Mouse (Mus musculus): Measurements from ENCODE around the gene Ppp2r1a.

Ppp2r1a gene

DNA sequence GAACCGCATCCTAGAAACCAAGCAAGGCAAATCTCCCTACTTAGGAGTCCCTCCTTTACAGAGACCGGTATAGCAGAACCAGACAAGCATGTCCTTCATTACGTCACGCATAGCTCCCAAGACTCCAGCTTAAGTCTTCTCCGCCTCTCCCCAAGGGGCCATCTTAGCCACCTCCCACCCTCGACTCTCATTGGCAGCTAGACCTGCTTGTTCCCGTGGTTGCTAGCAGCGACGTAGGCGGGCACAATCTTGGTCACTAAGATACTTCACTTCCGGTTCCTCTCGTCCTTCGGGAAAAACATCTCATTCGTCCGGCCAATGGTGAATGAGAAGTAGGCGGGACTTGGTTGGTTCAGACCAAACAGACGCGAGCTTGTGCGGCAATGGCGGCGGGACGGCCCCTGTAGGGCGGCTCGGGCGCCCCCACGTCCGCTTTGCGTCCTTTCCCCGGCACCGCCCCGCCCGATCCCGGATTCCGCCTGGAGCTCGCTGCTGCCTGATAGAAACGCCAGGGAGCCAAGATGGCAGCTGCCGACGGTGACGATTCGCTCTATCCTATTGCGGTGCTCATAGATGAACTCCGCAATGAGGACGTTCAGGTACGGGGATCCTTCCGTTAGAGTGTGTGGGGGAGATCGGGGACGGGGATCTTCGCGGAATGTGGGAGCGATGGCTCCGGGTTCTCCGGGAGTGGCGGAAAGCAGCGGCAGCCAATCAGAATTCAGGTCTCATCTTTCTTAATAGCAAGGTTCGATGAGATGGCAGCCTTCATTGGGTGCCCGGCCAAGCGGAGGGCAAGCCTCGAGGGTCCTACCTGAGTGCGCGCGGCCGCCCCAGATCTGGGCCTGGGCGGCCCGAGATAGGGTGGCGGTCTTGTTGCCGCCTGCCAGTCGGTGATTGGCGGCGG is at the start of gene Ppp2r1a:
Gene Ppp2r1a, plus strand, starts transcription at position 327 of the 907 bp plus-strand sequence.
- in situ Hi-C loops (cut with MboI; ENCODE audit: unreplicated experiment in 2 of 2), result loop anchor here (5.0 to 25.0 kb wide), 5 partner anchors 57 to 790 kb away; partner anchors contain the start of genes Zfp229 (in 1 of the 2), Zfp54 (in 1 of the 2) and Zfp983 (in 1 of the 2)

DNA sequence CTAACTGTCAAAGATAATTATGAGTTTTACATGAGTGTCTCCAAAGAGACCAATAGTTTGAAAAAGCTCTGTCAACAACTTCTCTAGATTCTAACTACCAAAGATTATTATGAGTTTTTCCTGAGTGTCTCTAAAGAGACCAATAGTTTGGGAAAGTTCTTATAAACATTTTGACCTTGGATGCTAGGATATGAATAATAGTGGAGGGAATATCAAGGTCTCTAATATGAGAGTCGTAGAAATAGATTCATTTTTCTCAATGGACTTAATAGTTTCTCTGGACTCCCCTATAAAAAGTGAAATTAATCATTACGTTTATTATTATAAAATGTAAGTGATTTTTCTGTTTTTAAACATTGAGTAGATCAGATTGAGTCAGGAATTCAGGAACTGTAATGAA is 40.1 kb upstream of the Ppp2r1a start, which contains the start of gene Vmn1r231:
Gene Vmn1r231, minus strand, starts transcription at position 101 of the 400 bp plus-strand sequence.
- in situ Hi-C loops (cut with MboI; ENCODE audit: unreplicated experiment in 2 of 2), result no loop called here

DNA sequence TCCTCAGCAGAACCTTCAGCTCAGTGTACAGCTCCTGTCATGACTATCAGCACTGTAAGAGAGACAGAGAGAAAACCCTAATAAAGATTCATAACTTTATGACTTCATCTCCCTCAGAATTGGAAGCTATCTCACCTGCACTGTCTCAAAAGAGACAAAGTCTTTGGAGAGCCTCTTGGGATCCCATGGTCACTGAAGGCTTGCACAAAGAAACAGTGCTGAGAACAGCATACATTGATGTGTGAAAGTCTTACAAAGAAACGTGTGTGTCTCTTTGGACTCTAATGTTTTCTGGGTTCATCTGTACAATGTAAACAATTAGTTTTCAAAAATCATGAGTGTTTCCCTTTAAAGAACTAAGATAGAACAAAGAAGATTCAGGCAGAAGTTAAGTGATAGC is 25.5 kb upstream of the Ppp2r1a start, which contains the start of gene Vmn1r232:
Gene Vmn1r232, minus strand, starts transcription at position 101 of the 400 bp plus-strand sequence.
- in situ Hi-C loops (cut with MboI; ENCODE audit: unreplicated experiment in 2 of 2), result no loop called here

DNA sequence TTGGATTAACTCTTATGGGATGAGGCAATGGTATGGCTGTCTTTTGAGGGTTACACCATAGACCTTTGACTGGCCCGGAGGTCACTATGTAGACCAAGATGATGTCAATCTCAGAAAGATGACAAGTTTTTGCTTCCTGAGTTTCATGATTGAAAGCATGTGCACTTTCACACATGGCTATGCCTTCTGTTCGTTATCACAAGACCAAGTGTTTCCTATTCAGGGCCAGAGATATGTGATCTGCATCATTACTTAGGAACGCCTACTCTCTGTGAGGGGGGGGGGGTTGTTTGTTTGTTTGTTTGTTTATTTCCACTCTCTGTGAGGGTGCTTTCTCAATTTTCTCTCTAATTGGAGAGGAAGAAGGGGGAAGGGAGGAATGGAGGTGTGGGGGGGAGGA is 885 bp upstream of the Ppp2r1a start:
- in situ Hi-C loops (cut with MboI; ENCODE audit: unreplicated experiment in 2 of 2), result loop anchor here in 1 of 2 experiments (10.0 to 25.0 kb wide), 3 partner anchors 468 to 791 kb away; partner anchors contain the start of genes Zfp229, Zfp54 and Zfp983

DNA sequence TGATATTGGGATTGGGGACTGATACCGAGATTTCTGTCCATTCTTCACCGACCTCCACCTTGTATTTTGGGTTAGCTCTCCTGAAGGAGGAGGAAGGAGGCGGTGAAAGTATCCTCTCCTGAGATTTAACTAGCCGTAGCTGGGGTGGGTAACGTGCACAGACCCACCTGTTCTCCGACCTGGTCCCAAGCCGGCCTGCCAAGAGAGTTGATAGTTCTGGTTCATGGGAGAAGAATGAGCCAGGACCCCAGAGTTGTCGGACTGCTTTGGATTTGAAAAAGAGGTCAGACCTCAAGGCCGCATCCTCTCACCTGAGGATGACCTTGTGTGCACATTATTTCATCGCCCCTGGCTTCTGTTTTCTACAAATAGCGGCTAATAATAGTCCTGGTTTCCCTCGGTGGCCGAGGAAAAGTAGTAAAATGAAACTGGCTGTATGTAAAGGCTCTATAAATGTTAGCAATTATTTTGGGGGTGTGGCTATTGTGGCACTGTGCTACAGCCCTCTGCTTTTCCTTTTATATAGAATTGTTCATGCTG is 985 bp downstream of the Ppp2r1a start:
- in situ Hi-C loops (cut with MboI; ENCODE audit: unreplicated experiment in 2 of 2), result loop anchor here (5.0 to 25.0 kb wide), 5 partner anchors 56 to 789 kb away; partner anchors contain the start of genes Zfp229 (in 1 of the 2), Zfp54 (in 1 of the 2) and Zfp983 (in 1 of the 2)

DNA sequence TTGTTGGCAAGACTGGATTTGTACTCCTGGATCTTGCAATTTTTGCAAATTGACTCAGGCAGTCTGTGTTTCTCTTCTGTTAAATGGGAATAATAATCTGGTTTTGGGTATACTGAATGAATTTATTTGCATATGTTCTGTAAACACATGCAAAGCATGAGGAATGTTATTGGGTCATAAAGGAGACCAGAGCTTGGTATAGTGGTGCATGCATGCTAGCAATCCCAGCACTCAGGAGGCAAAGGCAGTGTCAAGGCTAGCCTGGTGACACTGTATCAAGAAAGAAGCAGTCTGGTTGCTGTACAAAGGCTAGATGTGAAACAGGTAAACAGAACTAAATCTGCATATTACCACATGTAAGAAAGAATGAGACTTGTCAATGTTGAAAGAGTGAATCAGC is 1.5 kb downstream of the Ppp2r1a start:
- in situ Hi-C loops (cut with MboI; ENCODE audit: unreplicated experiment in 2 of 2), result loop anchor here (5.0 to 25.0 kb wide), 5 partner anchors 56 to 788 kb away; partner anchors contain the start of genes Zfp229 (in 1 of the 2), Zfp54 (in 1 of the 2) and Zfp983 (in 1 of the 2)

DNA sequence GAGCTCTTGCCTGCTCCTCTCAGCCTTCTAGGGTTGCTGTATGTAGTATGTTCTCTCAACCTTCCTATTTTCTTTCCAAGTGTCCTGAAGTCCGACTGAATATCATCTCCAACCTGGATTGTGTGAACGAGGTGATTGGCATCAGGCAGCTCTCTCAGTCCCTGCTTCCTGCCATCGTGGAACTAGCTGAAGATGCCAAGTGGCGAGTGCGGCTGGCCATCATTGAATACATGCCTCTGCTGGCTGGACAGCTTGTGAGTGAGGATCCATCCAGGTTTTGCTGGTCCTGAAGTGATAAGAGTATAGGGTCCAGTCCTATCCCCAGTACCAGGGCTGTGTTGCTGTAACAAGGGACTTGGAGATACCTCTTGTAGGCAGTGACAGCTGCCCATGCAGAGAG is 15.3 kb downstream of the Ppp2r1a start:
- in situ Hi-C loops (cut with MboI; ENCODE audit: unreplicated experiment in 2 of 2), result loop anchor here (25.0 kb wide), 2 partner anchors 477 to 1402 kb away; partner anchors contain the start of genes Zfp758 (in 1 of the 2) and Zfp944 (in 1 of the 2)

DNA sequence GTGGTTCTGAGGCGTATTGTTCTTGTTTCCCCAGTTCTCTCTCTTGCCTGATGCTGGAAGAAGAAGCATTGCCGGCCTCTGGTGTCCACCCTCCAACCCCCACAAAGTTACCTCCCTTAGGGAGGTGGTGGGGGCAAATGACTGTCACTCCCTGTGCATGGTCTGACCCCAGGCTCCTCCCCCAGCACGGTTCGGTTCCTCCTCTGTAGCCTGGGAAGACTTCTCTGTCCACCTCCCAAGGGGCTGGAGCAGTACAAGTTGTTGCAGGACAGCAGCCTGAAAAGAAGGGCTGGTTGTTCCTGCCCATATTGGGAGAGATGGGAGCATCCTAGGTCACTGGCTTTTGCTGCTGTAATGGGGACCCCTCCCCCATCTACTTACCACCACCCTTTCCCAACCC is 20.3 kb downstream of the Ppp2r1a start:
- in situ Hi-C loops (cut with MboI; ENCODE audit: unreplicated experiment in 2 of 2), result loop anchor here (25.0 kb wide), 2 partner anchors 472 to 1397 kb away; partner anchors contain the start of genes Zfp758 (in 1 of the 2) and Zfp944 (in 1 of the 2)

DNA sequence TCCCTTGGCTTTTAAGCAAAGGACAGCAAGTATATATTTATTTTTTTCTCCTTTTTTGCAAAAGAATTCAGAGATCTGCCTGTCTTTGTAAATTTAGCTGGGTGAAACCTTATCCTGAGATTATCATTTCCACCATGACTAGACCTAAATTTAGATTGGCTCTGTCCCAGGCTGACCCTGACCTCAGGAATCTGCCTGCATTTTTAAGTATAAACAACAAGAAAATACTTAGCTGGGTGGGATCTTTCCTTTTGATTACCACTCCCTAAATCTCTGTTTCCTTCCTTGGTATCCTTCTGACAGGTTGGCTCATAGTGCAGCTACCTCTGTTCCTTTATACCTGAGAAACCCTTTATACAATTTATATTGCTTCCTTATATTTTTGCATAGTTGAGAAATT is 21.6 kb downstream of the Ppp2r1a start:
- in situ Hi-C loops (cut with MboI; ENCODE audit: unreplicated experiment in 2 of 2), result loop anchor here (25.0 kb wide), 2 partner anchors 471 to 1396 kb away; partner anchors contain the start of genes Zfp758 (in 1 of the 2) and Zfp944 (in 1 of the 2)

DNA sequence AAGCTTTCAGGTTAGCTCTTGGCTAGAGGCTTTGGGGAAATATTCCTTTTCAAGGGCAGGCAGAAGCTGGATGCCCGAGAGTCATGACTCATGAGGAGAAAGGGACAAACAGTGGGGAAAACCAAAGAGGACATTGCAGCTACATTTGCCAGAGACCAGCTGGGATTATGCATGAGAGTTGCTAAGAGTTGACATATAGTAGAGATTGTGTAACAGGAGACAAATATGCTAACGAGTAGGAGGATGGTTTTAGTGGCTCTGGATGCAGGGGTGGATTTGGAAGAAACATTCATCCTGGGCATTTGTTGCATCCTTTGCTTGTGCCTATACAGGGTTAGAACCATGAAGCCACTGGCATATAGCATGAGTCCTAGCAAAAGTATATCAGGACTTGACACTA is 48.6 kb downstream of the Ppp2r1a start:
- in situ Hi-C loops (cut with MboI; ENCODE audit: unreplicated experiment in 2 of 2), result no loop called here

DNA sequence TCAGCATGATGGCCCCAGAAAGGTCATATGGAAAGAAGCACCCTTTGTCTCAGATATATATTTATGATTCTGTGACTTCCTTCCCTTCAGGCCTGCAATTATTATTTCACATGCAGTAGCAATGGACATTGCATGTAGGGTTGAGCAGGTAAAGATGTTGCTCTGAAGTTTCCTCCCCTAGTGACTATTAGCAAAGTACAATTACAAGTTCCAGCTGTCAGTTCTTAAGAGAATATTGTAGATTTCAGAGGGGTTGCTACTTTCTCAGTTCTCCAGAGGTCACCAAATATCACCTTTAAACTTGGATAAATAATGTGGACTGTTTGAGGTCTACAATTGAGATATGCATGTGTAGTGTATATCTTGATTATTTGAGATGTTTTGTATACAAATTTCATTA is 51.3 kb downstream of the Ppp2r1a start, which contains the start of gene Vmn1r233:
Gene Vmn1r233, minus strand, starts transcription at position 101 of the 400 bp plus-strand sequence.
- in situ Hi-C loops (cut with MboI; ENCODE audit: unreplicated experiment in 2 of 2), result no loop called here

DNA sequence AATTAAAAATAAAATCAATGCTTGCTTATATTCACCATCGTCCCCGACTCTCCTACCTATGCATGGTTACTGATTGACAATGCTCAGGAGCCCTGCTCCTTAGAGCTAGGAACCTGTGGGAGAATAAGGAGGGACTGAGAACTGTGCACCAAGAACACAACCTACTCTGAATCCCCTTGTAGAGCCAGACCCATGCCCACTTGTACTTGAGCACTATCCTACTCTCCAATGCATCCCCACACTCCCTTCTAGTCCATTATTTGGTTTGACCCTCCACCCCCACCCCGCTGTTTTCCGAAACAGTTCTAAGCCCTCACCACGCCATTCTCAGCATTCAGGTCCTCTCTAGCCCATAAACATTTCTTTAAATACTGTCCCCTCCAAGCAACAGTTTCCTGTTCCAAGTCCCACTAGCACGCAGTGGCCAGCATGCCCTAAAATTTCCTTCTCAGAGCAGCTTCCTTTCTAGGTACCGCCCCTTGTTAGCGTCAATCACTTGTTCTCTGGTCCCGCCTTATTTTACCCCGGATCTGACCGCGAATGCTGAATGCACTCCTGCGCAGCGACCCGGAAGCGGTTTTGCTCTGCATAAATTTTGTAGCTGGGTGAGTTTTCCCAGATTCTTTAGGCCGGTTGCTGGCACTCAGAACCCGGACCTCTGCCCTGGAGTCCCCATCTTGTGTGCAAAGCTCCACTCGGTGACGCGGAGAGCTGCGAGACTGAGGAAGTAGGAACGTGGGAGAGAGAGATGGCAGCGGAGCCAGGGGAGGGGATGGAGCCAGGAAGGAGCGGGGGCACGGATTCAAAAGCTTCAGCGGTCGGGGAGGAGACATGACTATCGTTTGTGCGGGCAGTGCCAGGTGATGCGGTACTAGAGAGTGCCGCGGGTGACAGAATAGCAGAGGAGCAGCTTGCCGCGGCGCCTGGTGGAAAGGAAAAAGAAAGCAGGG is 63.5 kb downstream of the Ppp2r1a start, which contains the start of gene Zfp160:
Gene Zfp160, plus strand, starts transcription at position 522 of the 950 bp plus-strand sequence.
- in situ Hi-C loops (cut with MboI; ENCODE audit: unreplicated experiment in 2 of 2), result loop anchor here (25.0 kb wide), 2 partner anchors 529 to 729 kb away; partner anchors contain the start of genes Zfp229 (in 2 of the 2) and Zfp52 (in 2 of the 2)

DNA sequence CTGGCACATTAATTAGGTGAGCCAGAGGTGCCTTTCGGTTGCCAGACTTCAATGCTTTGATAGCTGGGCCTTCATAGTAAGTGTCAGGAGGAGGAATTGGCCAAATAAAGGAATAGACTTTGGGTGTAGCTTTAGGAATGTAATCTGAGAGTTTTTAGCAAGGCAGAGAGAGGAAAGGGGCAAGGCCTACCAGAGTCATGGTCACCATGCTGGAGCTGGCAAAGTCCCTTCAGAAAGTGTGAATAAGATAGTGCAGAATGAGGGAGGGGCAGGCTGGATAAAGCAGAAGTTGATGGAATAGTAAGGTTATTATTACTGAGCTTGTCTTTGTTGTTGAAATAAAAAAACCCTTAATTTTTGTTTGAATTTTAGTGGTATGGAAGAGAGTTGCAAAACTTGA is 64.6 kb downstream of the Ppp2r1a start:
- in situ Hi-C loops (cut with MboI; ENCODE audit: unreplicated experiment in 2 of 2), result loop anchor here (25.0 kb wide), 2 partner anchors 528 to 728 kb away; partner anchors contain the start of genes Zfp229 (in 2 of the 2) and Zfp52 (in 2 of the 2)

All from v-Abl transformed pro-B cells (cell line).